Mouse (Mus musculus): ENCODE measurements around the gene Smtnl1. TPM values are rescaled to one million over a fixed set of nuclear protein-coding genes. Genes with fewer than 3 reads are reported as not detected.

The Smtnl1 gene
- polyA plus RNA-seq, 1 experiment from 2014 or later, result not detected

- no peaks in the 10 kb centered on the region for H3K27me3 ChIP-seq
- peak overlapping the region; percentile 35; the same call in 1 of the 2 replicates for H3K4me2 ChIP-seq
- H3K4me3 ChIP-seq, result no peak overlapping the region
- no peaks in the 10 kb centered on the region for H3K36me3 ChIP-seq
- H3K4me1 ChIP-seq (replicated peaks), result peaks cover 6% of the 10 kb centered on the region
- no peaks in the 10 kb centered on the region for H3K9me3 ChIP-seq
- H3K9ac ChIP-seq, result no peak overlapping the region
- WGBS, result 68% methylated on average over 7 of the region's 7 CpGs
- ATAC-seq (ENCODE audit: low FRiP score), result no peak
- no peak overlapping the region for H3K27ac ChIP-seq
Measured at GRCm38 (mm10) chr2:84850407-84851129, 28.1 kb upstream of the Smtnl1 start.

- Histone ChIP-seq H3K36me3 (no peaks in the 10 kb centered on the region), H3K4me3 (no peak overlapping the region), H3K4me1 (replicated peaks) (peaks cover 10% of the 10 kb centered on the region), H3K27ac (no peak overlapping the region), H3K27me3 (peaks cover 18% of the 10 kb centered on the region), H3K4me2 (no peak overlapping the region), H3K9ac (no peak overlapping the region), H3K9me3 (no peaks in the 10 kb centered on the region)
- ATAC-seq (ENCODE audit: low FRiP score), result no peak
- 90% methylated on average over 1 of the region's 1 CpGs for WGBS
Measured at GRCm38 (mm10) chr2:84845226-84845625, 22.8 kb upstream of the Smtnl1 start.

GRCm38 (mm10) chr2:84843654-84844053 is 21.2 kb upstream of the Smtnl1 start:
- ATAC-seq (ENCODE audit: low FRiP score), result no peak
- peaks cover 24% of the 10 kb centered on the region for H3K4me1 ChIP-seq (replicated peaks)
- no peak overlapping the region for H3K27ac ChIP-seq
- WGBS, result 88% methylated on average over 6 of the region's 6 CpGs
- no peak overlapping the region for H3K4me2 ChIP-seq
- no peak overlapping the region for H3K4me3 ChIP-seq
- H3K9me3 ChIP-seq, result no peaks in the 10 kb centered on the region
- peaks cover 34% of the 10 kb centered on the region for H3K27me3 ChIP-seq
- H3K36me3 ChIP-seq, result no peaks in the 10 kb centered on the region
- no peak overlapping the region for H3K9ac ChIP-seq

- Histone ChIP-seq H3K4me1 (replicated peaks) (peaks cover 24% of the 10 kb centered on the region), H3K4me3 (no peak overlapping the region), H3K27me3 (peaks cover 51% of the 10 kb centered on the region), H3K36me3 (no peaks in the 10 kb centered on the region), H3K4me2 (no peak overlapping the region), H3K9ac (no peak overlapping the region), H3K9me3 (no peaks in the 10 kb centered on the region), H3K27ac (no peak overlapping the region)
- no peak for ATAC-seq (ENCODE audit: low FRiP score)
Measured at GRCm38 (mm10) chr2:84841905-84842304, 19.5 kb upstream of the Smtnl1 start.

GRCm38 (mm10) chr2:84840748-84841563 is 18.5 kb upstream of the Smtnl1 start:
- Histone ChIP-seq H3K9ac (peak overlapping the region; percentile 67), H3K4me1 (replicated peaks) (peaks cover 24% of the 10 kb centered on the region), H3K27me3 (peaks cover 57% of the 10 kb centered on the region), H3K4me3 (peak overlapping the region; percentile 57), H3K36me3 (no peaks in the 10 kb centered on the region), H3K4me2 (peak overlapping the region; percentile 99), H3K27ac (no peak overlapping the region), H3K9me3 (no peaks in the 10 kb centered on the region)
- 10% methylated on average over 17 of the region's 17 CpGs for WGBS
- ATAC-seq (ENCODE audit: low FRiP score), result peak; percentile 37; the same call in 1 of the 2 replicates

- ATAC-seq (ENCODE audit: low FRiP score), result peak; percentile 87
- under 1% methylated on average over 54 of the region's 54 CpGs for whole genome bisulfite sequencing
- Histone ChIP-seq H3K9me3 (no peaks in the 10 kb centered on the region), H3K4me3 (peak overlapping the region; percentile 57), H3K4me1 (replicated peaks) (peaks cover 24% of the 10 kb centered on the region), H3K4me2 (peak overlapping the region; percentile 99), H3K36me3 (no peaks in the 10 kb centered on the region), H3K27me3 (peaks cover 63% of the 10 kb centered on the region), H3K9ac (peak overlapping the region; percentile 67), H3K27ac (no peak overlapping the region)
Measured at GRCm38 (mm10) chr2:84840016-84840747, 17.7 kb upstream of the Smtnl1 start.

GRCm38 (mm10) chr2:84838993-84839980 is 16.8 kb upstream of the Smtnl1 start:
- WGBS, result 1% methylated on average over 47 of the region's 47 CpGs
- Histone ChIP-seq H3K4me2 (peak overlapping the region; percentile 99), H3K4me3 (peak overlapping the region; percentile 57), H3K9ac (peak overlapping the region; percentile 67), H3K27me3 (peaks cover 63% of the 10 kb centered on the region), H3K36me3 (no peaks in the 10 kb centered on the region), H3K27ac (no peak overlapping the region), H3K9me3 (no peaks in the 10 kb centered on the region), H3K4me1 (replicated peaks) (peaks cover 24% of the 10 kb centered on the region)
- peak; percentile 31; the same call in 1 of the 2 replicates for ATAC-seq (ENCODE audit: low FRiP score)

GRCm38 (mm10) chr2:84838593-84838949 is 16.1 kb upstream of the Smtnl1 start, which contains the start of gene Slc43a1:
Gene Slc43a1 (plus strand): TSS chr2:84838850.
- Histone ChIP-seq H3K27me3 (peaks cover 63% of the 10 kb centered on the region), H3K9me3 (no peaks in the 10 kb centered on the region), H3K4me3 (peak within 1 kb of the TSS; percentile 57), H3K36me3 (no peaks in the 10 kb centered on the region), H3K27ac (no peak within 1 kb of the TSS), H3K4me2 (peak within 1 kb of the TSS; percentile 99), H3K9ac (peak within 1 kb of the TSS; percentile 67), H3K4me1 (replicated peaks) (peaks cover 24% of the 10 kb centered on the region)
- WGBS, result 19% methylated on average over 10 of the region's 10 CpGs
- no peak for ATAC-seq (ENCODE audit: low FRiP score)

- 34% methylated on average over 9 of the region's 9 CpGs for WGBS
- H3K4me3 ChIP-seq, result no peak overlapping the region
- H3K27me3 ChIP-seq, result peaks cover 63% of the 10 kb centered on the region
Measured at GRCm38 (mm10) chr2:84837817-84838592, 15.6 kb upstream of the Smtnl1 start.

GRCm38 (mm10) chr2:84837107-84837506 is 14.7 kb upstream of the Smtnl1 start:
- Histone ChIP-seq H3K4me1 (replicated peaks) (peaks cover 24% of the 10 kb centered on the region), H3K4me2 (no peak overlapping the region), H3K36me3 (no peaks in the 10 kb centered on the region), H3K4me3 (no peak overlapping the region), H3K27ac (no peak overlapping the region), H3K27me3 (peaks cover 63% of the 10 kb centered on the region), H3K9me3 (no peaks in the 10 kb centered on the region), H3K9ac (no peak overlapping the region)
- WGBS, result 60% methylated on average over 8 of the region's 8 CpGs
- ATAC-seq (ENCODE audit: low FRiP score), result no peak

More at GRCm38 (mm10) chr2:84837817-84838592, 15.6 kb upstream of the Smtnl1 start:
- H3K9ac ChIP-seq, result no peak overlapping the region
- H3K9me3 ChIP-seq, result no peaks in the 10 kb centered on the region
- H3K36me3 ChIP-seq, result no peaks in the 10 kb centered on the region
- ATAC-seq (ENCODE audit: low FRiP score), result no peak
- no peak overlapping the region for H3K27ac ChIP-seq
- no peak overlapping the region for H3K4me2 ChIP-seq
- H3K4me1 ChIP-seq (replicated peaks), result peaks cover 24% of the 10 kb centered on the region
